ENCODE assay signal across 9 mouse cellular contexts in the genomic region with DNA sequence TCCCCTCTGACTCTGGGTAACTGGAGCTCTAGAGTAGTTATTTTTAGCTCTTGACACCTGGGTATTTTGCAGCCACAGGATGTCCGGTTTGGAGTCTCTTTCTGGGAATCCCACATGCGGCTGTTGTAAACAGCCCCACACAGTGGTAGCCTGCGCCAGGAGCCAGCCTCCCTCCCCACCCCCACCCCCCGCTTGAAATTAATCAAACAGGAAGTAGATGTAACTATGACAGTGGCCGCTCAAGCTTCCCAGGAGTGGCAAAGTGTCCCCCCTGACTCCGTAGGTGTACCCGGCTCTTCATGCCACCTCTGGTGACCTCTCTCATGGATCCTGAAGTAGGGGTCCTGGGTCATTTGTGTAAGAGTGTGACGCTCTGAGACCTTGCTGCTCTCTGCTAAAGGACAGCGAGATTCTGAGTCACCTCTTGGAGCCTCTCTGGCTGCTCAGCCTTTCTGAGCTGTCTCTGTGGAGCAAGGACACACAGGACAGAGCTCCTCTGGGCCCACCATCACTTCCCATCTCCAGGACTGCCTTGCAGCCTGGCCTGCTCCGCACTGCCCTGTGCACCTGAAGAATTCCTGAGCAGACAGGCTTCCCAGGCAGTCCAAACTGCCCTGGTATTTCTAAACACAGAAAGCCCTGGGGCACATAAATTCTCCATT. TPM values are rescaled to one million over a fixed set of nuclear protein-coding genes. Genes with fewer than 3 reads are reported as not detected.
DNase-seq lines count a peak whose midpoint lies in the region; ATAC-seq and TF ChIP-seq lines count a peak whose summit lies in the region.
"Had no signal": no experiment of that assay in that cellular context is flagged by ENCODE, and none has a peak within 500 bp of the region (broad histone marks: within the 10 kb centered on the region; RNA-seq: fewer than 3 reads in every experiment).

No protein-coding gene starts in this region.

- no peak for DNase-seq in left cerebral cortex, adult 2 months (ENCODE audit: extremely low spot score in 1 of 2, low spot score in 2 of 2)
- DNase-seq in left cerebral cortex, postnatal 36 days (ENCODE audit: low spot score in 2 of 2), result no peak
- peak; percentile 64 for DNase-seq in adrenal gland, postnatal 25 days
- no peak for DNase-seq in hindbrain, postnatal 0 days (ENCODE audit: low spot score)
- peak; percentile 67 for DNase-seq in liver, postnatal 0 days
- DNase-seq in frontal cortex, postnatal 25 days (ENCODE audit: low spot score in 2 of 2), result no peak
- no peak for DNase-seq in c-Kit-positive CD71-positive TER-119-positive erythroid progenitor cells, embryonic 14.5 days (ENCODE audit: low spot score)

- no peaks in the 10 kb centered on the region for H3K9me3 ChIP-seq in hindbrain, postnatal 0 days (ENCODE audit: low read length)
- H3K9me3 ChIP-seq in liver, postnatal 0 days (ENCODE audit: low read length), result no peaks in the 10 kb centered on the region

- H3K9ac ChIP-seq in hindbrain, postnatal 0 days (replicated peaks; ENCODE audit: low read length), result no peak overlapping the region
- H3K9ac ChIP-seq in liver, postnatal 0 days (replicated peaks), result 0 out of 2 replicates have a peak overlapping the region, but pooled peaks have one; percentile 22

- H3K27ac ChIP-seq in left cerebral cortex, adult 2 months, result peak overlapping the region; percentile 32; the same call in 1 of the 2 replicates
- H3K27ac ChIP-seq in hindbrain, postnatal 0 days, result peak overlapping the region; percentile 48; the same call in 1 of the 2 replicates
- peak overlapping the region; percentile 62 for H3K27ac ChIP-seq in liver, postnatal 0 days (ENCODE audit: low read depth)

- 67% methylated on average over 10 of the region's 10 CpGs for whole genome bisulfite sequencing in hindbrain, postnatal 0 days
- 26% methylated on average over 10 of the region's 10 CpGs for WGBS in liver, postnatal 0 days (ENCODE audit: insufficient replicate concordance)

- no peaks in the 10 kb centered on the region for H3K27me3 ChIP-seq in hindbrain, postnatal 0 days (ENCODE audit: insufficient read depth, low read length)
- no peaks in the 10 kb centered on the region for H3K27me3 ChIP-seq in liver, postnatal 0 days (ENCODE audit: insufficient read depth, low read length)

- ATAC-seq in hindbrain, postnatal 0 days, result no peak
- ATAC-seq in liver, postnatal 0 days, result peak; percentile 53
- ATAC-seq in erythroblast, adult 5-6 weeks (replicated peaks; ENCODE audit: low FRiP score, poor library complexity, severe bottlenecking), result no peak

- no peaks in the 10 kb centered on the region for H3K36me3 ChIP-seq in hindbrain, postnatal 0 days (ENCODE audit: insufficient read depth, low read length)
- no peaks in the 10 kb centered on the region for H3K36me3 ChIP-seq in liver, postnatal 0 days (replicated peaks; ENCODE audit: insufficient read depth, low read length)

- TF ChIP-seq EP300 in liver, postnatal 0 days (IDR thresholded peaks at IDR 0.05; ENCODE audit: low read depth), result 0 out of 2 replicates have a peak, but pooled peaks have one; percentile 16

- no peak overlapping the region for H3K4me3 ChIP-seq in left cerebral cortex, adult 2 months
- H3K4me3 ChIP-seq in hindbrain, postnatal 0 days (ENCODE audit: low read length), result no peak overlapping the region
- H3K4me3 ChIP-seq in liver, postnatal 0 days (ENCODE audit: low read depth, low read length), result no peak overlapping the region
- H3K4me3 ChIP-seq: myocyte had no signal

- TF ChIP-seq CTCF in left cerebral cortex, adult 2 months (IDR thresholded peaks at IDR 0.05), result no peak; the same call in 1 of the 2 replicates
- no peak for TF ChIP-seq CTCF in hindbrain, postnatal 0 days (IDR thresholded peaks at IDR 0.05; ENCODE audit: low read depth)
- TF ChIP-seq CTCF in liver, postnatal 0 days (IDR thresholded peaks at IDR 0.05; ENCODE audit: low read depth), result peak; percentile 36

- intact Hi-C loops in left cerebral cortex, adult 2 months (cut with DNase I), result no loop called here
- intact Hi-C loops in left cerebral cortex, postnatal 36 days (cut with DNase I), result no loop called here

- peaks cover 32% of the 10 kb centered on the region for H3K4me1 ChIP-seq in hindbrain, postnatal 0 days (ENCODE audit: insufficient read depth, low read length)
- peaks cover 32% of the 10 kb centered on the region for H3K4me1 ChIP-seq in liver, postnatal 0 days (ENCODE audit: insufficient read depth)

- H3K4me2 ChIP-seq in hindbrain, postnatal 0 days (ENCODE audit: low read depth, low read length), result no peak overlapping the region
- H3K4me2 ChIP-seq in liver, postnatal 0 days (ENCODE audit: low read depth, low read length), result peak overlapping the region; percentile 42

RNA-seq across cellular contexts. Expression of a gene that starts 22.9 kb away (rescaled TPM):
- 10 to 100 TPM; 38.4 to 41.6 TPM for total RNA-seq in left cerebral cortex, adult 2 months (2021)
- 10 to 100 TPM; 21.4 to 36.4 TPM for total RNA-seq in left cerebral cortex, postnatal 36 days (2021)
- 93.1 and 109 TPM in 2 replicates for total RNA-seq in adrenal gland, postnatal 25 days (2021)
- 23.6 and 28.6 TPM in 2 replicates for total RNA-seq in hindbrain, postnatal 0 days (2014; rRNA removed)
- 21.7 and 23.7 TPM in 2 replicates for polyA plus RNA-seq in hindbrain, postnatal 0 days (2015; fragmentation: Nextera tagmentation; extraction: Ambion mirVana)
- polyA plus RNA-seq in liver, postnatal 0 days (2015; fragmentation: Nextera tagmentation; extraction: Ambion mirVana), result 5.3 TPM in 2 replicates
- 3.5 and 7.7 TPM in 2 replicates for total RNA-seq in erythroblast, adult 5-6 weeks (2015; ENCODE audit: low replicate concordance)
- 1.1 and 3.8 TPM in 2 replicates for total RNA-seq in erythroblast, adult 5-6 weeks (2017; ENCODE audit: low replicate concordance)

RNA-seq across cellular contexts. Expression of a gene that starts 43.1 kb away (rescaled TPM):
- total RNA-seq in left cerebral cortex, adult 2 months (2021), result 100 to 1,000 TPM; 157 to 161 TPM
- total RNA-seq in left cerebral cortex, postnatal 36 days (2021), result 100 to 1,000 TPM; 165 to 196 TPM
- 92.4 and 108 TPM in 2 replicates for total RNA-seq in adrenal gland, postnatal 25 days (2021)
- 84.4 and 89.3 TPM in 2 replicates for total RNA-seq in hindbrain, postnatal 0 days (2014; rRNA removed)
- polyA plus RNA-seq in hindbrain, postnatal 0 days (2015; fragmentation: Nextera tagmentation; extraction: Ambion mirVana), result 140 and 152 TPM in 2 replicates
- 59.0 and 61.1 TPM in 2 replicates for polyA plus RNA-seq in liver, postnatal 0 days (2015; fragmentation: Nextera tagmentation; extraction: Ambion mirVana)
- total RNA-seq in erythroblast, adult 5-6 weeks (2015; ENCODE audit: low replicate concordance), result 187 and 225 TPM in 2 replicates
- 172 and 185 TPM in 2 replicates for total RNA-seq in erythroblast, adult 5-6 weeks (2017; ENCODE audit: low replicate concordance)

RNA-seq across cellular contexts. Expression of a gene that starts 53.7 kb away (rescaled TPM):
- 10 to 100 TPM; 46.5 to 50.4 TPM for total RNA-seq in left cerebral cortex, adult 2 months (2021)
- 10 to 100 TPM; 35.7 to 52.9 TPM for total RNA-seq in left cerebral cortex, postnatal 36 days (2021)
- 16.9 and 26.0 TPM in 2 replicates for total RNA-seq in adrenal gland, postnatal 25 days (2021)
- 26.4 and 41.9 TPM in 2 replicates for total RNA-seq in hindbrain, postnatal 0 days (2014; rRNA removed)
- polyA plus RNA-seq in hindbrain, postnatal 0 days (2015; fragmentation: Nextera tagmentation; extraction: Ambion mirVana), result 10.3 and 12.2 TPM in 2 replicates
- 1.5 and 1.9 TPM in 2 replicates for polyA plus RNA-seq in liver, postnatal 0 days (2015; fragmentation: Nextera tagmentation; extraction: Ambion mirVana)
- total RNA-seq in erythroblast, adult 5-6 weeks (2015; ENCODE audit: low replicate concordance), result not detected in 2 replicates
- 2.3 and 2.6 TPM in 2 replicates for total RNA-seq in erythroblast, adult 5-6 weeks (2017; ENCODE audit: low replicate concordance)

Comparison
In these comparisons a context has a peak if more than half of its experiments do, and no peak if none do; other contexts are left out.
1. DNase-seq: peak in adrenal gland, postnatal 25 days (single experiment) and liver, postnatal 0 days (single experiment); none in left cerebral cortex, adult 2 months (0 of 2), left cerebral cortex, postnatal 36 days (0 of 2), hindbrain, postnatal 0 days (single experiment), frontal cortex, postnatal 25 days (0 of 2) and c-Kit-positive CD71-positive TER-119-positive erythroid progenitor cells, embryonic 14.5 days (single experiment).
2. Peak in every context shown above with its lines, with median percentiles within 50 percentile points of each other: H3K27ac ChIP-seq.